Mouse (Mus musculus): ENCODE measurements around the gene Pld2.

- TF ChIP-seq CTCF (IDR thresholded peaks at IDR 0.05) (no peak), EP300 (IDR thresholded peaks at IDR 0.05; ENCODE audit: insufficient read depth, low read depth, low read length) (no peak)
Observed at GRCm38 (mm10) chr11:70579710-70580357, 40.0 kb downstream of the Pld2 start.
